Mouse (Mus musculus) MEL (cell line): ENCODE results near the gene Oit3. TPM values are rescaled to one million over a fixed set of nuclear protein-coding genes. Genes with fewer than 3 reads are reported as not detected.

Source experiments
- DNase-seq: peaks from one replicate; pipeline ENCODE4 v3.0.0; 2011; ENCODE audit warnings: low read depth, low spot score
- H3K27ac ChIP-seq: 2 replicates; pipeline ENCODE4 v1.5.1; 2012; ENCODE audit warnings: low read depth, mild to moderate bottlenecking, control low read depth, low read length, moderate library complexity; ENCODE audit not compliant: control insufficient read depth
- H3K27me3 ChIP-seq, 2 experiments: fragments of 150-350 bp in 1 of 2; sonication (generic) in 1 of 2; 2 replicates each; pipeline ENCODE4 v1.6.1; 2012; ENCODE audit warnings: low read length in 2 of 2, mild to moderate bottlenecking in 2 of 2, improper control_type of control experiment in 1 of 2, moderate library complexity in 1 of 2; ENCODE audit not compliant: insufficient read depth in 2 of 2, control insufficient read depth in 1 of 2
- H3K36me3 ChIP-seq, 2 experiments: 2 replicates each; pipeline ENCODE4 v1.6.1; 2012 to 2014; ENCODE audit warnings: low read length in 2 of 2, improper control_type of control experiment in 1 of 2, inconsistent platforms in 1 of 2, mild to moderate bottlenecking in 1 of 2; ENCODE audit not compliant: insufficient read depth in 2 of 2, control insufficient read depth in 1 of 2
- H3K4me1 ChIP-seq, 2 experiments: fragments of 150-350 bp in 1 of 2; sonication (generic) in 1 of 2; 2 replicates each; pipeline ENCODE4 v1.6.1; 2012; ENCODE audit warnings: low read length in 2 of 2, improper control_type of control experiment in 1 of 2, mild to moderate bottlenecking in 1 of 2; ENCODE audit not compliant: insufficient read depth in 2 of 2, control insufficient read depth in 1 of 2
- H3K4me3 ChIP-seq, 2 experiments: fragments of 150-350 bp in 1 of 2; sonication (generic) in 1 of 2; 2 replicates each; pipeline ENCODE4 v1.5.1; 2012; ENCODE audit warnings: low read depth in 2 of 2, low read length in 2 of 2, mild to moderate bottlenecking in 2 of 2, moderate library complexity in 2 of 2, control low read depth in 1 of 2, improper control_type of control experiment in 1 of 2; ENCODE audit not compliant: control insufficient read depth in 1 of 2, insufficient read depth in 1 of 2
- H3K79me2 ChIP-seq: 2 replicates; pipeline ENCODE4 v1.6.1; 2012; ENCODE audit warnings: mild to moderate bottlenecking, low read length, moderate library complexity; ENCODE audit not compliant: control insufficient read depth, poor library complexity, insufficient read depth
- H3K9ac ChIP-seq: 2 replicates; pipeline ENCODE4 v1.6.1; 2012; ENCODE audit warnings: low read depth, mild to moderate bottlenecking, control low read depth, low read length, moderate library complexity; ENCODE audit not compliant: control insufficient read depth, poor library complexity, severe bottlenecking
- H3K9me3 ChIP-seq: fragments of 150-350 bp; sonication (generic); replicated peaks from 2 replicates; pipeline ENCODE4 v1.6.1; 2012; ENCODE audit warnings: mild to moderate bottlenecking, low read length, improper control_type of control experiment, moderate library complexity; ENCODE audit not compliant: insufficient read depth
- E2F4 ChIP-seq: IDR thresholded peaks from 2 replicates; pipeline ENCODE4 v1.6.1; 2011; ENCODE audit warnings: low read depth, low read length, improper control_type of control experiment, borderline replicate concordance
- ETS1 ChIP-seq: IDR thresholded peaks from 2 replicates; pipeline ENCODE4 v1.6.1; 2012; ENCODE audit warnings: low read depth, mild to moderate bottlenecking, inconsistent platforms, low read length, improper control_type of control experiment, moderate library complexity
- GABPA ChIP-seq: IDR thresholded peaks from 2 replicates; pipeline ENCODE4 v1.6.1; 2012; ENCODE audit warnings: low read depth, mild to moderate bottlenecking, inconsistent platforms, low read length, improper control_type of control experiment, moderate library complexity
- JUND ChIP-seq: IDR thresholded peaks from 2 replicates; pipeline ENCODE4 v1.6.1; 2011; ENCODE audit warnings: low read depth, mild to moderate bottlenecking, improper control_type of control experiment, low read length
- MAX ChIP-seq: IDR thresholded peaks from 2 replicates; pipeline ENCODE4 v1.6.1; 2011; ENCODE audit warnings: low read length, improper control_type of control experiment
- MYC ChIP-seq: IDR thresholded peaks from 2 replicates; pipeline ENCODE4 v1.6.1; 2011; ENCODE audit warnings: low read depth, mild to moderate bottlenecking, low read length, improper control_type of control experiment, moderate library complexity
- NELFE ChIP-seq: IDR thresholded peaks from 2 replicates; pipeline ENCODE4 v1.6.1; 2011; ENCODE audit warnings: low read depth, low read length, improper control_type of control experiment
- NRF1 ChIP-seq: IDR thresholded peaks from 2 replicates; pipeline ENCODE4 v1.6.1; 2014; ENCODE audit warnings: low read depth, mild to moderate bottlenecking, inconsistent platforms, low read length, improper control_type of control experiment, moderate library complexity; ENCODE audit not compliant: poor library complexity, insufficient read depth, severe bottlenecking
- POLR2AphosphoS2 ChIP-seq: IDR thresholded peaks from 2 replicates; pipeline ENCODE4 v1.6.1; 2011; ENCODE audit warnings: low read length, improper control_type of control experiment
- SMC3 ChIP-seq: IDR thresholded peaks from 2 replicates; pipeline ENCODE4 v1.6.1; 2011; ENCODE audit warnings: low read depth, low read length, improper control_type of control experiment
- TAL1 ChIP-seq: IDR thresholded peaks from 2 replicates; pipeline ENCODE4 v1.6.1; 2012; ENCODE audit warnings: mild to moderate bottlenecking, inconsistent platforms, low read length, moderate library complexity, mixed read lengths
- TCF12 ChIP-seq: IDR thresholded peaks from 2 replicates; pipeline ENCODE4 v1.6.1; 2014; ENCODE audit warnings: low read depth, mild to moderate bottlenecking, inconsistent platforms, low read length, improper control_type of control experiment, moderate library complexity
- UBTF ChIP-seq: IDR thresholded peaks from 2 replicates; pipeline ENCODE4 v1.6.1; 2012; ENCODE audit warnings: low read depth, mild to moderate bottlenecking, inconsistent platforms, low read length, improper control_type of control experiment, moderate library complexity, borderline replicate concordance; ENCODE audit not compliant: insufficient read depth
- ZC3H11A ChIP-seq: IDR thresholded peaks from 2 replicates; pipeline ENCODE4 v1.6.1; 2012; ENCODE audit warnings: low read depth, mild to moderate bottlenecking, inconsistent platforms, low read length, improper control_type of control experiment
- ZMIZ1 ChIP-seq: IDR thresholded peaks from 2 replicates; pipeline ENCODE4 v1.6.1; 2012; ENCODE audit warnings: low read depth, mild to moderate bottlenecking, inconsistent platforms, low read length, improper control_type of control experiment, moderate library complexity
- polyA plus RNA-seq, 2 experiments: library from polyadenylated mRNA; stranded (reverse) in 1 of 2; unstranded in 1 of 2; fragments of >175 nt in 1 of 2; fragments of >200 nt in 1 of 2; gene quantifications; 2 replicates each; pipeline versions ENCODE4 v1.2.1 to v1.2.4; 2012; ENCODE audit warnings: low replicate concordance in 2 of 2, low read depth in 1 of 2; ENCODE audit not compliant: insufficient read length in 2 of 2, insufficient read depth in 1 of 2, missing spikeins in 1 of 2
- total RNA-seq: library from RNA; depleted of rRNA; stranded (reverse); fragments of 300-350 nt; gene quantifications from 2 replicates; pipeline ENCODE4 v1.2.3, GENCODE M21; 2012

The Oit3 gene
- total and polyA plus RNA-seq, 3 experiments = 0.07 TPM; not detected in 2

DNA sequence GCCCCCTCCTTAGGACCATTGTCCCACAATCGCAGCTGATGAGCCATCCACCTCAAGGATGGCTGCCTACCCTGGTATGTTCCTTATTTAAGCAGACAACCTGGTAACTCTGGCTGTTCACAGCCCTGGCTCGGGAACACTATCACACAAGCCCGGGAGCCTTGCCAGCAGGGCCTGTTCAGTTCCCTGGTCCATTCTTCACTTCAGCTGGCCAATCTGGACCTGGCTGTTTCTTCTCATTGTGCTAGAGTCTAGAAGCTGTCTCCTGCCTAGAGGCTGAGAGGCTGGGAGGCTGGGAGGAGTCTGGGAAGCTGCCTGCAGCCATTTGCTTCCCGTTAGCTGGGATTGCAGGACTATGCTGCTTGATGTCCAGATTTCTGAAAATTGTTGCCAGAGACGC is 28.9 kb upstream of the Oit3 start:
- Histone ChIP-seq H3K4me1 (peaks cover 0 to 10% of the 10 kb centered on the region in 2 experiments; a peak in 2 of 4 replicates), H3K9me3 (no peaks in the 10 kb centered on the region), H3K36me3 (no peaks in the 10 kb centered on the region), H3K4me3 (no peak overlapping the region), H3K79me2 (no peaks in the 10 kb centered on the region), H3K27ac (no peak overlapping the region), H3K9ac (no peak overlapping the region), H3K27me3 (no peaks in the 10 kb centered on the region)
- DNase-seq = no peak
- TF ChIP-seq JUND = no peak
- TF ChIP-seq ZMIZ1 = no peak
- TF ChIP-seq NRF1 = no peak
- no peak for TF ChIP-seq MYC
- TF ChIP-seq POLR2AphosphoS2 = no peak
- no peak for TF ChIP-seq NELFE
- TF ChIP-seq TCF12 = no peak
- no peak for TF ChIP-seq ETS1
- no peak for TF ChIP-seq UBTF
- no peak for TF ChIP-seq MAX
- TF ChIP-seq GABPA = no peak

DNA sequence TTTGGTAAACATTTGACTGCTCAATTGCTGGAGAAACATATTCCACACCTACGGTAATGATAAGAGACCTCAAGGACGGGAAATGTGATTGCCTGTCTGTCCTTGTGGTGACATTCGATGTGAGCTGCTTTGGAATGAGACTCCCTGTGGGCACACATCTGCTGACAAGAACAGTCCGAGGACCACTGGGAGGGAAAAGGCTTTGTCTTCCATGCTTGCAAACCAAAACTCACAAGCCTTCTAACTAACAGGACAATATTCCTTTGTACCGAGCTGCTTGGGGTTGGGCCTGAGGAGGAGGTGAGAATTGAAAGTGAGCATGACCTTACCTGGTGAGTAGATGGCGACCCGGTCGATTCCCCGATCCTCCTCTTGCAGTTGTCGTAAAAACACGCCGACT is 25.7 kb upstream of the Oit3 start:
- TF ChIP-seq ZMIZ1 = no peak
- Histone ChIP-seq H3K9me3 (no peaks in the 10 kb centered on the region), H3K79me2 (no peaks in the 10 kb centered on the region), H3K9ac (no peak overlapping the region), H3K4me3 (no peak overlapping the region), H3K36me3 (no peaks in the 10 kb centered on the region), H3K4me1 (peaks cover 0 to 4% of the 10 kb centered on the region in 2 experiments; a peak in 1 of 4 replicates), H3K27ac (no peak overlapping the region), H3K27me3 (no peaks in the 10 kb centered on the region)
- DNase-seq = no peak

DNA sequence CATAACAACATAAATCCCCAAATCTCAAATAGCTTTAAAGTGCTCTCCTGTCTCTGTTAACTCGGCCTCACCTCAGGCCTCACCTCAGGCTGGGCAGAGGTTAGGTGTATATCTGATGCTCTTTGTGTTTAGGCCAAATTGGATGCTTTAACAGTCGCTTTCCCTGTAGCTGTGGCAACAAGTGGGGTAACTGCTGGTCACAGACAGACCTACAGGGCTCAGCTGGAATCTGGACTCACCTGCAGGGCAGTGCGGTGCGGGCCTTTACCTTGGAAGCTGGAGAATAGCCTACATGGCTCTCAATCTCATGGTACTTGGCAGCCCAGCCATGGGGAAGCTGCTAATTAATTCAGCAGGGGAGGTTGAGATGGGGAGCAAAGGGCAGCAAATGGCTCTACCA is 25.0 kb upstream of the Oit3 start:
- Histone ChIP-seq H3K9me3 (no peaks in the 10 kb centered on the region), H3K27me3 (no peaks in the 10 kb centered on the region), H3K4me3 (no peak overlapping the region), H3K36me3 (no peaks in the 10 kb centered on the region), H3K27ac (no peak overlapping the region), H3K9ac (no peak overlapping the region), H3K79me2 (no peaks in the 10 kb centered on the region), H3K4me1 (peaks cover 0 to 3% of the 10 kb centered on the region in 2 experiments; a peak in 1 of 4 replicates)
- TF ChIP-seq SMC3 (no peak), TAL1 (no peak), ZC3H11A (no peak), ETS1 (no peak), E2F4 (no peak), ZMIZ1 (no peak)
- no peak for DNase-seq
